Mouse (Mus musculus) midbrain, postnatal 0 days (tissue): Measurements from ENCODE around the gene Fto. TPM values are rescaled to one million over a fixed set of nuclear protein-coding genes. Genes with fewer than 3 reads are reported as not detected.

Experiments
- ATAC-seq: fragments of 200-750 bp; cut with Nextera tagmentation; 2 replicates; pipeline ENCODE4 v1.8.0; 2017; ENCODE audit warnings: moderate number of reproducible peaks, mild to moderate bottlenecking, moderate TSS enrichment, moderate library complexity; ENCODE audit not compliant: low FRiP score
- DNase-seq: peaks from one replicate; pipeline ENCODE4 v3.0.0-alpha.2; 2015; ENCODE audit warnings: low spot score
- H3K27ac ChIP-seq: fragments of 300-500 bp; sonication (generic); 2 replicates; pipeline ENCODE4 v1.5.1; 2014; ENCODE audit warnings: low read depth, mild to moderate bottlenecking, low read length, mixed read lengths
- H3K27me3 ChIP-seq: fragments of 300-500 bp; sonication (generic); 2 replicates; pipeline ENCODE4 v1.6.1; 2014; ENCODE audit warnings: low read length, control low read depth, mixed read lengths; ENCODE audit not compliant: insufficient read depth
- H3K36me3 ChIP-seq: fragments of 300-500 bp; sonication (generic); 2 replicates; pipeline ENCODE4 v1.6.1; 2014; ENCODE audit warnings: low read length, control low read depth, mixed read lengths; ENCODE audit not compliant: insufficient read depth
- H3K4me1 ChIP-seq: fragments of 300-500 bp; sonication (generic); 2 replicates; pipeline ENCODE4 v1.6.1; 2014; ENCODE audit warnings: mild to moderate bottlenecking, control low read depth, antibody characterized with exemption, low read length, mixed read lengths; ENCODE audit not compliant: insufficient read depth
- H3K4me2 ChIP-seq: fragments of 300-500 bp; sonication (generic); 2 replicates; pipeline ENCODE4 v1.6.1; 2014; ENCODE audit warnings: low read depth, mild to moderate bottlenecking, low read length, mixed read lengths; ENCODE audit not compliant: poor library complexity, severe bottlenecking
- H3K4me3 ChIP-seq: fragments of 300-500 bp; sonication (generic); 2 replicates; pipeline ENCODE4 v1.5.1; 2014; ENCODE audit warnings: low read depth, mild to moderate bottlenecking, low read length, moderate library complexity
- H3K9ac ChIP-seq: fragments of 300-500 bp; sonication (generic); replicated peaks from 2 replicates; pipeline ENCODE4 v1.6.1; 2014; ENCODE audit warnings: mild to moderate bottlenecking, low read length, moderate library complexity, mixed read lengths; ENCODE audit not compliant: poor library complexity, severe bottlenecking
- H3K9me3 ChIP-seq: fragments of 300-500 bp; sonication (generic); 2 replicates; pipeline ENCODE4 v1.6.1; 2016; ENCODE audit warnings: low read length, control low read depth
- CTCF ChIP-seq: IDR thresholded peaks from 2 replicates; pipeline ENCODE4 v1.5.1; 2016; ENCODE audit warnings: antibody characterized with exemption, mild to moderate bottlenecking
- WGBS: fragments of 180-500 bp; shearing (Covaris S2); extraction: QIAGEN DNeasy Blood & Tissue Kit; methylation state at CpG from one replicate; pipeline ENCODE4 v1.1.7; 2014; 5-methylcytosine and 5-hydroxymethylcytosine counted together
- polyA plus RNA-seq: library from polyadenylated mRNA; unstranded; fragments of >200 nt; fragmentation: Nextera tagmentation; extraction: Ambion mirVana; gene quantifications from 2 replicates; pipeline ENCODE4 v1.2.1, GENCODE M21; 2015
- total RNA-seq: library from RNA; depleted of rRNA; stranded (reverse); fragments of >200 nt; gene quantifications from 2 replicates; pipeline ENCODE4 v1.2.3, GENCODE M21; 2014

The Fto gene
- total and polyA plus RNA-seq, 2 experiments from 2014 or later, result 97.9 to 151 TPM

- TF ChIP-seq CTCF, result no peak
- Histone ChIP-seq H3K36me3 (no peaks in the 10 kb centered on the region), H3K9me3 (no peaks in the 10 kb centered on the region), H3K27ac (no peak overlapping the region), H3K27me3 (no peaks in the 10 kb centered on the region), H3K4me3 (no peak overlapping the region), H3K4me2 (no peak overlapping the region), H3K9ac (no peak overlapping the region), H3K4me1 (no peaks in the 10 kb centered on the region)
- DNase-seq (no peak), ATAC-seq (no peak)
- 75% methylated on average over 9 of the region's 9 CpGs for WGBS
Measured at GRCm38 (mm10) chr8:91637684-91638083, 324.4 kb downstream of the Fto start.

DNA sequence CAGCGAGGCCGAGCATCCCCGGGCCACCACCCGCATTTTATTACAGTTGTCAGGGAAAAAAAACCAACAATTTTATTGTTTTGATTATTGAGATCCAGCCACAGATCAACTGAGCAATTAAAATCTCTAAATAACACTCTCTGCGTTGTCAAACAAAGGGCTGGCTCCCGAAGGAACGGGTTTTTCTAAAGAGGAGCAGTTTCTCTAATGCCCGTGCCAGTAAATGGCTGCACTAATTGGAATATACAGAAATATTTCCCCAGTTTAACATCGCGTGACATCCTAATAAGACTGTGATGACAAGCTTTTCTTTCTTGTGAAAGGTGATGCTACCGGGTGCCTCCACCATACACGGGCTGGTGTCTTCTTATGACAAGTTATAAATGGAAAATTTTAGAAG is 324.9 kb downstream of the Fto start:
- H3K27ac ChIP-seq, result no peak overlapping the region
- no peaks in the 10 kb centered on the region for H3K9me3 ChIP-seq
- no peak for DNase-seq
- no peak overlapping the region for H3K9ac ChIP-seq
- H3K4me1 ChIP-seq, result no peaks in the 10 kb centered on the region
- ATAC-seq, result no peak
- H3K4me3 ChIP-seq, result no peak overlapping the region
- WGBS, result 52% methylated on average over 12 of the region's 12 CpGs
- H3K36me3 ChIP-seq, result no peaks in the 10 kb centered on the region
- no peak for TF ChIP-seq CTCF
- no peaks in the 10 kb centered on the region for H3K27me3 ChIP-seq
- H3K4me2 ChIP-seq, result no peak overlapping the region

- DNase-seq, result no peak
- Histone ChIP-seq H3K4me2 (no peak overlapping the region), H3K9ac (no peak overlapping the region), H3K9me3 (no peaks in the 10 kb centered on the region), H3K36me3 (no peaks in the 10 kb centered on the region), H3K4me1 (no peaks in the 10 kb centered on the region), H3K4me3 (no peak overlapping the region), H3K27ac (no peak overlapping the region), H3K27me3 (no peaks in the 10 kb centered on the region)
- no peak for TF ChIP-seq CTCF
- 87% methylated on average over 7 of the region's 7 CpGs for WGBS
- ATAC-seq, result no peak
Measured at GRCm38 (mm10) chr8:91640471-91640870, 327.1 kb downstream of the Fto start.

DNA sequence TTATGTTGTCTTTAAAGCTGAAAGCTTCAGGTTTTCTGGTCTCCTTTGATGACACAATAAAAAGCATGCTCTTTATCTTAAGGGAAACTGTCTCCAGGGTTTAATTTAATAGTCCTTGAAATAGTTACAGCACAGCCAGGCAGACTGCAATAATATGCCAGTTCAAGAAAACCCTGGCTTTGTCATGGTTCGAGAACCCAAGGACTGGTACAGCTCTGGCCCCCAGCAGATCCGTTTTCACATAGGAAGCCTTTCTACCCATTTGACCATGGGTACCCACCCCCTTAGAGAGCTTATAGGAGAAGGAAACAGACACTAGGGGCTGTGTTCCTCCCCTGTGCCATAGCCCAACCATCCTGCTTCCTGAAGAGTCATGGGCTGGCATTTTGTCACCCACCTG is 332.2 kb downstream of the Fto start:
- Histone ChIP-seq H3K4me2 (no peak overlapping the region), H3K4me3 (no peak overlapping the region), H3K36me3 (no peaks in the 10 kb centered on the region), H3K9me3 (no peaks in the 10 kb centered on the region), H3K27ac (no peak overlapping the region), H3K9ac (no peak overlapping the region), H3K27me3 (no peaks in the 10 kb centered on the region), H3K4me1 (no peaks in the 10 kb centered on the region)
- DNase-seq (no peak), ATAC-seq (no peak)
- WGBS, result 43% methylated on average over 2 of the region's 2 CpGs
- no peak for TF ChIP-seq CTCF

DNA sequence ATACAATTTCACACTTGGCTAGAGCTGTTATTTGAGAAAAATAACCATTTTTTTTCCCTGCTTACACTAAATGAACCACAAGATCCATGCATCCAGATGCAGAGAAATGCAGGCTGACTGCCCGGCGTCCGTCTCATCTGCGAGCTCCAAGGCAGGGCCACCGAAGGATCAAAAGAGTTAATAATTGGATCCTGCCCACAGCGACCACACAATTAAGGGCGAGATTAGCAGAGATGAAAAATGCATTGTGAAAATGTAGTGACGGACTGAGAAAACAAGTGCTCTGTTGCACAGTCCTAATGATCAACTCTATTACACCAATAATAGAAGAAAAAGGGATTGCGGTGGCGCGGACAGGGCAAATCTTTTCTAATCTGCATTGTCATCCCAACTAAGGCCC is 334.6 kb downstream of the Fto start:
- H3K4me3 ChIP-seq, result no peak overlapping the region
- H3K4me1 ChIP-seq, result no peaks in the 10 kb centered on the region
- H3K27me3 ChIP-seq, result no peaks in the 10 kb centered on the region
- ATAC-seq (no peak), DNase-seq (no peak)
- H3K36me3 ChIP-seq, result no peaks in the 10 kb centered on the region
- H3K4me2 ChIP-seq, result no peak overlapping the region
- WGBS, result 43% methylated on average over 11 of the region's 11 CpGs
- H3K9ac ChIP-seq, result no peak overlapping the region
- H3K27ac ChIP-seq, result no peak overlapping the region
- H3K9me3 ChIP-seq, result no peaks in the 10 kb centered on the region
- no peak for TF ChIP-seq CTCF

GRCm38 (mm10) chr8:91648776-91649175 is 335.5 kb downstream of the Fto start:
- Histone ChIP-seq H3K36me3 (no peaks in the 10 kb centered on the region), H3K27ac (no peak overlapping the region), H3K9ac (no peak overlapping the region), H3K4me2 (no peak overlapping the region), H3K27me3 (no peaks in the 10 kb centered on the region), H3K4me1 (no peaks in the 10 kb centered on the region), H3K4me3 (no peak overlapping the region), H3K9me3 (no peaks in the 10 kb centered on the region)
- TF ChIP-seq CTCF, result no peak
- no peak for ATAC-seq
- DNase-seq, result no peak
- WGBS, result 28% methylated on average over 9 of the region's 9 CpGs
